Mouse (Mus musculus): ENCODE data around the gene Pkd1l3.
A peak's percentile ranks its signal among the peaks of the same experiment; 100 is the strongest.

GRCm38 (mm10) chr8:109706874-109707237, 92.5 kb downstream of the Pkd1l3 start:
- TF ChIP-seq POLR2A (IDR thresholded peaks at IDR 0.05; ENCODE audit: control insufficient read depth, low read depth, low read length) = no peak
- TF ChIP-seq CTCF (IDR thresholded peaks at IDR 0.05; ENCODE audit: control insufficient read depth, insufficient read depth, insufficient replicate concordance, low read depth, low read length) = peak; percentile 71; the same call in 1 of the 2 replicates

All from testis, adult 2 months (tissue).